In genomic region chr6:128273507-128273906, GRCm38 (mm10) we compare ENCODE assay signal across 26 mouse cellular contexts. TPM values are rescaled to one million over a fixed set of nuclear protein-coding genes. Genes with fewer than 3 reads are reported as not detected.
"Had no signal": no experiment of that assay in that cellular context is flagged by ENCODE, and none has a peak within 500 bp of the region (broad histone marks: within the 10 kb centered on the region; RNA-seq: fewer than 3 reads in every experiment).

No protein-coding gene starts in this region.

- H3K9me3 ChIP-seq: embryonic facial prominence, embryonic 10.5 days; embryonic facial prominence, embryonic 12.5 days; embryonic facial prominence, embryonic 13.5 days; embryonic facial prominence, embryonic 15.5 days; forebrain, embryonic 10.5 days; forebrain, embryonic 12.5 days; forebrain, embryonic 13.5 days; forebrain, embryonic 15.5 days had no signal

- H3K9ac ChIP-seq: embryonic facial prominence, embryonic 12.5 days; embryonic facial prominence, embryonic 13.5 days; embryonic facial prominence, embryonic 15.5 days; forebrain, embryonic 12.5 days; forebrain, embryonic 13.5 days; forebrain, embryonic 15.5 days; forebrain, postnatal 0 days had no signal

- H3K27me3 ChIP-seq: embryonic facial prominence, embryonic 12.5 days; embryonic facial prominence, embryonic 13.5 days; embryonic facial prominence, embryonic 15.5 days; forebrain, embryonic 12.5 days; forebrain, embryonic 13.5 days; forebrain, embryonic 15.5 days had no signal

- H3K36me3 ChIP-seq: embryonic facial prominence, embryonic 10.5 days; embryonic facial prominence, embryonic 12.5 days; embryonic facial prominence, embryonic 13.5 days; embryonic facial prominence, embryonic 15.5 days; forebrain, embryonic 10.5 days; forebrain, embryonic 12.5 days; forebrain, embryonic 15.5 days had no signal

- H3K4me2 ChIP-seq: embryonic facial prominence, embryonic 12.5 days; embryonic facial prominence, embryonic 13.5 days; embryonic facial prominence, embryonic 15.5 days; forebrain, embryonic 12.5 days; forebrain, embryonic 13.5 days; forebrain, embryonic 15.5 days had no signal

- ATAC-seq: forebrain, embryonic 13.5 days; forebrain, embryonic 14.5 days; forebrain, embryonic 15.5 days; forebrain, embryonic 16.5 days; forebrain, postnatal 0 days had no signal

- H3K4me1 ChIP-seq: embryonic facial prominence, embryonic 12.5 days; embryonic facial prominence, embryonic 15.5 days; forebrain, embryonic 10.5 days; forebrain, embryonic 12.5 days; forebrain, embryonic 13.5 days; forebrain, embryonic 15.5 days had no signal

- H3K27ac ChIP-seq: embryonic facial prominence, embryonic 10.5 days; embryonic facial prominence, embryonic 12.5 days; embryonic facial prominence, embryonic 13.5 days; embryonic facial prominence, embryonic 15.5 days; forebrain, embryonic 10.5 days; forebrain, embryonic 12.5 days; forebrain, embryonic 13.5 days; forebrain, embryonic 15.5 days; gastrocnemius, adult 2 months had no signal

- H3K4me3 ChIP-seq: embryonic facial prominence, embryonic 10.5 days; embryonic facial prominence, embryonic 12.5 days; embryonic facial prominence, embryonic 13.5 days; embryonic facial prominence, embryonic 15.5 days; erythroblast, embryonic 14.5 days; forebrain, embryonic 10.5 days; forebrain, embryonic 12.5 days; forebrain, embryonic 13.5 days; forebrain, embryonic 15.5 days; gastrocnemius, adult 2 months had no signal

- DNase-seq: cerebellum, adult 8-10 months; cerebellum, adult 9-11 months; cerebellum, postnatal 10 days; cerebellum, postnatal 14 days; embryo, embryonic 11 days; forebrain, postnatal 0 days; gastrocnemius, adult 2 months; gastrocnemius, postnatal 10 days; gastrocnemius, postnatal 14 days; gastrocnemius, postnatal 25 days; gastrocnemius, postnatal 36 days; heart, adult 11 months; heart, adult 18-20 months had no signal

RNA-seq across cellular contexts. Expression of gene Tead4, which starts 27.1 kb away (rescaled TPM):
- total RNA-seq: common myeloid progenitor, adult 5-6 weeks; granulocyte monocyte progenitor cell, adult 5-6 weeks had no signal
- polyA plus RNA-seq: erythroblast, embryonic 14.5 days had no signal
